Mouse (Mus musculus) olfactory bulb, adult 2 months (tissue): ENCODE data around the gene Tbc1d10b.

Experiments used
- CTCF ChIP-seq: fragments of 200-500 bp; IDR thresholded peaks from 2 replicates; pipeline ENCODE4 v1.5.1; 2012; ENCODE audit warnings: low read depth, mild to moderate bottlenecking, low read length, moderate library complexity; ENCODE audit not compliant: insufficient read depth
- POLR2A ChIP-seq: fragments of 200-500 bp; IDR thresholded peaks from 2 replicates; pipeline ENCODE4 v1.6.1; 2012; ENCODE audit warnings: mild to moderate bottlenecking, low read depth, low read length, moderate library complexity; ENCODE audit not compliant: insufficient read depth

GRCm38 (mm10) chr7:127220440-127220839, 12.2 kb upstream of the Tbc1d10b start:
- no peak for TF ChIP-seq CTCF
- no peak for TF ChIP-seq POLR2A
